Mouse (Mus musculus) bone marrow, adult 2 months (tissue): ENCODE results near the gene Steap1.

Source experiments
- CTCF ChIP-seq: fragments of 200-500 bp; IDR thresholded peaks from 2 replicates; pipeline ENCODE4 v1.5.1; 2011; ENCODE audit warnings: low read length, control low read depth; ENCODE audit not compliant: control insufficient read depth, insufficient read depth
- POLR2A ChIP-seq: fragments of 200-500 bp; IDR thresholded peaks from 2 replicates; pipeline ENCODE4 v1.6.1; 2011; ENCODE audit warnings: low read depth, mild to moderate bottlenecking, control low read depth, low read length, borderline replicate concordance; ENCODE audit not compliant: control insufficient read depth

DNA sequence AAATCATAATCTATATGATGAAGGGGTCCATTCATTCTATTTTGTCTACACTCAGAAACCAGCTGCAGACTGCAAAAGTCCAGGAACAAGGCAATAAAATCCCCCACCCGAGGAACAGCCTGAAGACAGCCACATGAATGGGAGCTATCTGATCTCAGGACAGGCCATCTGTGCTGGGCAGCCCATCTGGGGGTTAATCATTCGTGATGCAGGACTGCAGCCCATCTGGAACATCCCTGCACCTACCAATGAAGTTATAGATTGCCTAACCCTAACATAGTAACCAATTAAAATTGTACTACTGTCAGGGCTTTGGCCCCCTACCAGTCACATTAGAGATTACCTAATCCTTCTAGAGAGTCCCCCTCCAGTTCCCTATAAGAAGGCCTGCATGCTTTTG is 44.1 kb downstream of the Steap1 start:
- TF ChIP-seq CTCF = no peak
- no peak for TF ChIP-seq POLR2A
